Mouse (Mus musculus) cerebellum, postnatal 25 days (tissue): ENCODE data around the gene Lmntd2.
"Not testable (repeated sequence)": the region's sequence is repeated elsewhere in the genome, so short reads cannot be mapped to it uniquely, and the experiment has no call there.

Source experiments
- DNase-seq, 2 experiments: peaks; one replicate each; pipeline ENCODE4 v3.0.0; 2021; ENCODE audit warnings: mixed read lengths in 2 of 2

Gene Lmntd2

DNA sequence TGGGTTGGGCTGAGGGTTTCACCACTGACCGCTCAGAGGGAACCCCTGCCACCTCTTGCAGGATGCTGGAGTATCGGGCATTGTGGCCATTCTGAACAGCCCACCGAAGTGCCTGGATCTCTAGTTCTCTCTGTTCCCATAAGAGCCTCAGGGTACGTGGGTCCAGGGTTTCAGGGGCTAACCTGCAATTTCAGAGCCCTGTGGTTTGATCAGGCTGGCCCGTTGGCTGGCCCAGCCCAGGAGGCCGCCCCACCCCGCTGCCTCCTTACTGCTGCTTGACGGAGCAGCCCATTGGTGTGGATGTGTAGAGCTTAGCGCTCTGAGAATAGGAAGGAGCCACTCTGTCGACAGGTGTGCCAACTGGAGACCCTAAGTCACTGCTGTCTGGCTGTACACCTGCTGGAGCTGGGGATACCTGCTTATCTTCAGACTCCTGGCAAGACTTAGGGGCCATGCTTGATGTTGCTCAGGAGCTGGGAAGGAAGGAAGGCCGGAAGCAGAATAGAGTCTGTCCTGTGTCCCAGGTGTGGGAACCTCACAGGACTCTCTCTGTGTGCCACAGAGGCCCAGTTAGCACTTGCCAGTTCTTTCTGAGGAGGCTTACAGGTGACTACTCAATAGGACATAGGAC lies at the start of gene Lmntd2:
Gene Lmntd2, minus strand, starts transcription at position 476 of the 631 bp plus-strand sequence.
- DNase-seq = no peak

- DNase-seq = no peak
These were observed 49.8 kb upstream of the Lmntd2 start for GRCm38 (mm10) chr7:141263640-141264039.

- DNase-seq = peak in 1 of 2 experiments; percentile 55
These were observed 47.6 kb upstream of the Lmntd2 start for GRCm38 (mm10) chr7:141261480-141261879.

DNA sequence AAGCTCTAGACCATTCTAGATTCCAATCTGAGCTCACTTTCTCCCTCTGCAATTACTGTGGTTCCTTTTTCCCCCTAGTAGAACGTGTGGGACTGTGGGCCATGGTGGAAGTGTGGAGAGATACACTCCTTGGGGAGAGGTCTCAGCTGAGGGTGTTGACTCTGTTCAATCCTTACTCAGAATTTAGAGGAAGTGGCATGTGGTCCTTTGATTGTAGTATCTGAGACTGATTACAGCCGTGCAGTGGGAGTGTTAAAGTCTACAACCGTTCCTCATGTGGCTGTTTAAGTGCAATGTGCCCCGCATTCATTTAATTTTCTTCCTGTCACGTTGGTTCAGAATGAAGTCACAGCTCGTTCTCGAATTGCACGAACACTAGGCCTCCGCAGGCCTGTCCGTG lies 42.3 kb upstream of the Lmntd2 start:
- no peak for DNase-seq

DNA sequence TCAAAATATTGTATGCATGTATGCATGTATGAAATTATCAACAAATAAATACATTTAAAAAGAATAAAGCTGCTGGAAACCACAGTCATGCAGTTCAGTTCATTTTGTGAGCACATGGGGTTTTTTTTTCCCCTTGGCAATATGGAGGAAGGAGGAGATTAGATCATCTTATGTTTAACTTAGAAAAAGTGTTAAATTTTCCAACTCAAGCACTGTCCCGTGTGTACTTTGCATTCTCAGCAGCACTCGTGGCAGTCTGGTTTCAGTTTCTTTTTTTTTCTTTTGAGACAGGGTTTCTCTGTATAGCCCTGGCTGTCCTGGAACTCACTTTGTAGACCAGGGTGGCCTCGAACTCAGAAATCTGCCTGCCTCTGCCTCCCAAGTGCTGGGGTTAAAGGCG lies 36.6 kb upstream of the Lmntd2 start:
- DNase-seq = not testable (repeated sequence)

DNA sequence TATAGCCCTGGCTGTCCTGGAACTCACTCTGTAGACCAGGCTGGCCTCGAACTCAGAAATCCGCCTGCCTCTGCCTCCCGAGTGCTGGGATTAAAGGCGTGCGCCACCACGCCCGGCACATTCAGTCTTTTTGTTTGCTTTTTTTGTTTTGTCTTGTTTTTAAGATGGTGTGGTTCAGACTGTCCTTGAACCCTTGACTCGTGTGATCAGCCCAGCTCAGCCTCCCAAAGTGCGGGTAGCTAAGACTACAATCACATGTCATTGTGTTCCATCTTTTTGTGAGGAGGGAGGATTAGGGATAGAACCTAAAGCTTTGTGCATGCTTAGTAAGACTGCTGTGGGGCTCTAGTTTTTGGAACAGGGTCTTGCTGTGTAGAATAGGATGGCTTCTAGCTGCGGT lies 17.7 kb upstream of the Lmntd2 start:
- DNase-seq = no peak

- DNase-seq = peak; percentile 53 to 70
These were observed 17.2 kb upstream of the Lmntd2 start for GRCm38 (mm10) chr7:141231111-141231510.

GRCm38 (mm10) chr7:141230570-141230969 lies 16.7 kb upstream of the Lmntd2 start:
- DNase-seq = no peak

GRCm38 (mm10) chr7:141229702-141230101 lies 15.8 kb upstream of the Lmntd2 start:
- DNase-seq = no peak

- DNase-seq = peak; percentile 97
These were observed 14.6 kb upstream of the Lmntd2 start, which contains the start of gene Phrf1 for GRCm38 (mm10) chr7:141228279-141229067. Gene Phrf1 (plus strand): TSS chr7:141228784.

GRCm38 (mm10) chr7:141227796-141228195 lies 13.9 kb upstream of the Lmntd2 start:
- no peak for DNase-seq

GRCm38 (mm10) chr7:141226535-141226934 lies 12.7 kb upstream of the Lmntd2 start:
- no peak for DNase-seq

- DNase-seq = no peak
These were observed 8.9 kb upstream of the Lmntd2 start for GRCm38 (mm10) chr7:141222696-141223215.

DNA sequence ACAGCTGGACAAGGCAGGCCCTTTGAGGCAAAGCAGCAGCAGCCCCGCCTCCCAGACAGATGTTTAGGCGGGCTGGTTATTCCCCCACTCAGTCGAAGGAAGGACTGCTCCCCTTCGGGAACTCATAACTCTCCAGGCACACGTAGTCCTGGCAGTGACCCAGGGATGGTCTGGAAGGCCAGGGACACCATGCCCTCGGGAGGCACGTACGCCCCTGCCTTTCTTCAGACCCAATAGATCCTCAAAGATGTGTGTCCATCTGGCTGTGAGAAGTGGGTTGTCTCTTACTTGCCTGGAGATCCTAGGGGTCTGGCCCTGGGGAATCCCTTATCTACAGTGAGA lies 8.2 kb upstream of the Lmntd2 start:
- no peak for DNase-seq

GRCm38 (mm10) chr7:141221249-141222125 lies 7.6 kb upstream of the Lmntd2 start:
- peak; percentile 89 to 94 for DNase-seq

GRCm38 (mm10) chr7:141220377-141220776 lies 6.5 kb upstream of the Lmntd2 start:
- DNase-seq = no peak

DNA sequence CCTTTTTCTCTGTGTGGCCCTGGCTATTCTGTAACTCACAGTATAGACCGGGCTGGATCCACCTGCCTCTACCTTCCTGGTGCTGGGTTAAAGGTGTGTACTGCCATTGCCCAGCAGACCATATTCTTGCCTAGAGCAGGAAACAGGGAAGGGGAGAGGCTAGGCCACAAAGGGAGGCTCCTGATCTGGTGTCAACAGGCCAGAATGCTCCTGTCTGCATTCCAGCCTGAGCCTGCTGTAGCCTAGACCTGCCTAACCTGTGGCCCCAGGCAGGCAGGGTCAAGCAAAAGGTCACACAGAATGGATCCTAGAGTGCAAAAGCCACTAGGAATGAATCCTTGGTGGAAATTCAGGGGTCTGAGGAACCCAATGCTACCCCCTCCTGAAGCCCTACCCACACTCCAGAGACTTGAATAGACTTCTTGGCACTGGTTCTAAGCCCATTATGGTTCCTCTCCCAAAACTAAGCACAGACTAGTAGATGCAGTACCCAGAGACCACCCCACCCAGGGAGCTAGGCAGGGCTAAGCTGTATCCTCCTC lies 5.7 kb upstream of the Lmntd2 start:
- no peak for DNase-seq

DNA sequence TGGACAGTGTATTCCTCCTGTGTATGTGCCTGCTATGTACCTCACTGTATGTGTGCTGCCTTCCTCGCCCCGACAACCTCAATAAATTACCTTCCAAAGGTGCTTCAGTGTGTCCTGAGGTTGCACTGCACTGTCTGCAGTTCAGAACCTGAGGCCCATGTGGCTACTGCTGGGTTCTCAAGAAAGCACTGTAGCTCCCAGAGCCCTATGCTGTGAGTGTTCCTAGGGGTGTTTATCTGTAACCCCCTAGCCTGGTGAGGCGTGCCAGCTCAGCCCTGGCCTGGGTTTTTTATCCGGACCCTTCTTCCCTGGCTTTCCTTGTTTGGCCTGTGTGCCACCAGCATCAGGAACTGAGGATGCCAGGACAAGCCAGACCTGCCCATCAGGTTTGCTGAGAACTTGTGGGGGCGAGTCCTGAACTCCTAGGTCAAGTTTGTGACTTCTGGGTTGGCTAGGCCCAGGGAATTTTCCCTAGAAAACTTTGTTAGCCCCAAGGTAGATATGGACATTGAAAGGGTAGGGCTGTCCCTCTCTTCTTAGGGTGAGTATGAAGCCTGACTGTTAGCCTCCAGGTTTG lies 4.8 kb upstream of the Lmntd2 start:
- no peak for DNase-seq

DNA sequence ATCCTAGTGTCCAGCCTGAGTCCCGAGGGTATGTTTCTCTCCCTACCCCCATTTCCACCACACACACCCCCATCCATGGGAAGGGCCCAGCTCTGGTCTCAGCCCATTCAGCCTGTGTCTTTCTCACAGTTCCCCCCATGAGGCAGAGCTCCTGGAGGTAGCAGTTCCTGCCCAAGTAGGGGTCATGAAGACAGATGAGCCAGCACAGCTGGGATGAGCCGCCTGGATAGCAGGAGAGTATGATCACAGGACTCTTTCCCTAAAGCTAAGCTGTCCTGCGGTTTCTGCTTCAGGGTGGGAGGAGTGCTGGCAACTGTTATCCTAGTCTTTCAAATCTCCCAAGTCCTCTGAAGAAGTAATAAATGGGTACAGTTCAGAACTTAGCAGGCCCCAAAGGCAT lies 4.3 kb upstream of the Lmntd2 start:
- DNase-seq = no peak

GRCm38 (mm10) chr7:141217343-141218013 lies 3.6 kb upstream of the Lmntd2 start:
- no peak for DNase-seq

- no peak for DNase-seq
These were observed 3.0 kb upstream of the Lmntd2 start for GRCm38 (mm10) chr7:141216894-141217293.
